Mouse (Mus musculus) lung, embryonic 16.5 days (tissue): ENCODE results near the gene Hdgfl2. TPM values are rescaled to one million over a fixed set of nuclear protein-coding genes. Genes with fewer than 3 reads are reported as not detected.

Experiments used
- ATAC-seq: fragments of 200-750 bp; cut with Nextera tagmentation; 2 replicates; pipeline ENCODE4 v1.8.0; 2017; ENCODE audit warnings: low read depth, mild to moderate bottlenecking, moderate library complexity
- H3K27ac ChIP-seq: fragments of 300-500 bp; sonication (generic); 2 replicates; pipeline ENCODE4 v1.5.1; 2014; ENCODE audit warnings: mild to moderate bottlenecking, control low read depth, low read length
- H3K27me3 ChIP-seq: fragments of 300-500 bp; sonication (generic); 2 replicates; pipeline ENCODE4 v1.6.1; 2014; ENCODE audit warnings: low read depth, low read length, mixed read lengths; ENCODE audit not compliant: control insufficient read depth, insufficient read depth
- H3K36me3 ChIP-seq: fragments of 300-500 bp; sonication (generic); 2 replicates; pipeline ENCODE4 v1.6.1; 2014; ENCODE audit warnings: low read length; ENCODE audit not compliant: control insufficient read depth, insufficient read depth
- H3K4me1 ChIP-seq: fragments of 300-500 bp; sonication (generic); replicated peaks from 2 replicates; pipeline ENCODE4 v1.6.1; 2014; ENCODE audit warnings: low read length, mixed read lengths; ENCODE audit not compliant: control insufficient read depth, insufficient read depth
- H3K4me2 ChIP-seq: fragments of 300-500 bp; sonication (generic); 2 replicates; pipeline ENCODE4 v1.6.1; 2014; ENCODE audit warnings: low read depth, low read length, control low read depth
- H3K4me3 ChIP-seq: fragments of 300-500 bp; sonication (generic); 2 replicates; pipeline ENCODE4 v1.5.1; 2014; ENCODE audit warnings: mild to moderate bottlenecking, low read length, control low read depth
- H3K9ac ChIP-seq: fragments of 300-500 bp; sonication (generic); 2 replicates; pipeline ENCODE4 v1.6.1; 2014; ENCODE audit warnings: low read length, control low read depth
- H3K9me3 ChIP-seq: fragments of 300-500 bp; sonication (generic); 2 replicates; pipeline ENCODE4 v1.6.1; 2016; ENCODE audit warnings: low read length; ENCODE audit not compliant: control insufficient read depth
- WGBS: fragments of 180-500 bp; shearing (Covaris S2); extraction: QIAGEN DNeasy Blood & Tissue Kit; methylation state at CpG from one replicate; pipeline ENCODE4 v1.1.7; 2014; 5-methylcytosine and 5-hydroxymethylcytosine counted together
- polyA plus RNA-seq: library from polyadenylated mRNA; unstranded; fragments of >200 nt; fragmentation: Nextera tagmentation; extraction: Ambion mirVana; gene quantifications from 2 replicates; pipeline ENCODE4 v1.2.1, GENCODE M21; 2015

Hdgfl2 gene
- 95.2 and 96.7 TPM in 2 replicates for polyA plus RNA-seq

GRCm38 (mm10) chr17:56078880-56079795 lies at the start of gene Hdgfl2:
Hdgfl2 (plus strand) TSS chr17:56079634.
- WGBS = under 1% methylated on average over 61 of the region's 61 CpGs
- H3K4me2 ChIP-seq = peak within 1 kb of the TSS; percentile 95
- no peaks in the 10 kb centered on the region for H3K27me3 ChIP-seq
- peaks cover 4% of the 10 kb centered on the region; the same call in 1 of the 2 replicates for H3K36me3 ChIP-seq
- H3K4me1 ChIP-seq = peaks cover 23% of the 10 kb centered on the region
- no peaks in the 10 kb centered on the region for H3K9me3 ChIP-seq
- peak within 1 kb of the TSS; percentile 92 for H3K4me3 ChIP-seq
- ATAC-seq = peak; percentile 93
- peak within 1 kb of the TSS; percentile 67 for H3K27ac ChIP-seq
- H3K9ac ChIP-seq = peak within 1 kb of the TSS; percentile 85

DNA sequence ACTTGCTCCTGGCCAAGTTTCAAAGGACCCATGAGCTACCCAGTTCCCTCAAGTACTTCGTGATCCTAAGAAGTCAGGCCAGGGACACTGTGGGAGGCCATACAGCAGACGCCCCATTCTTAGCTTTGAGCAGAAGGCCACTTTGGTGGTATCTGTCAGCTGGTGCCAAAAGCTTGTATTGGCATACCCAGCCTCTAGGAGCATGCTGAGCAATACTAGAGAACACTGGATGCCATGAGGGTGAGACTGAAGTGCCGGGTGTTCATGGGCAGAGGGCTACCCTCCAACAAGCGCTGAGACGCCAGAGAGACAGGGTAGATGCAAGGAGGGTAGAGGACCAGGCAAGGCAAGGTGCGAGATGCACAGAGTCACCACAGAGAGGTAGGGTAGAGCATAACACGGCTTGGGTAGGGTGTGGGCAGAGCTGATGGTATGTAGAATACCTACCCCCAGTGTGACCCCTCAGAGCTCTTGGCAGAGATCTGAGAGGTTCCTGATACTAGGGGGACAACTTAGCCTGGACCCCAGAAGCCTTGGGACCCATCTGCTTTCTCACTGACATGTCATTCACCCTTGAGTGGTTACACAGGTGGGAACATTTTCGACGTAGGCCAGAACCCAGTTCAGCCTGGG lies 49.1 kb upstream of the Hdgfl2 start:
- 82% methylated on average over 9 of the region's 9 CpGs for WGBS
- peaks cover 2% of the 10 kb centered on the region; the same call in 1 of the 2 replicates for H3K36me3 ChIP-seq

DNA sequence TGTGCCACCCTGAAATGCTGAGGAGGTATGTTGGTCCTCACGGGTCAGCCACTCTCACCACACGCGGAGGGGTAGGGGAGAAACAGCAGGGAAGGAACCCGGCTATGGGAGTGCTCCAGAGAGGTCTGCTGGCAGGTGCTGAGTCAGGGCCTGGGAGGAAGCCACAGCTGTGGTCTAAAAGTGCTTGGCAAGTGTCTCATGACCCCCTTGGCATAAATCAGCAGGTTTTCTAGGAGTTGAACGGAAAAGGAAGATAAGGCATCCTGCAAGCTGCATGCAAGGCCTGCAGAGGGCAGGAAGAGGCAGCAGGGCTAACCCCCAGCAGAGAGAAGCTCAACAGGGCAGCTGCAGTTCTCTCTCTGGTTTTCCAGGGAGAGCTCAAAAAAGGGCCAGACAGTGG lies 48.5 kb upstream of the Hdgfl2 start:
- no peak overlapping the region for H3K9ac ChIP-seq
- no peak overlapping the region for H3K4me3 ChIP-seq
- H3K27ac ChIP-seq = no peak overlapping the region
- peaks cover 2% of the 10 kb centered on the region; the same call in 1 of the 2 replicates for H3K36me3 ChIP-seq
- no peaks in the 10 kb centered on the region for H3K27me3 ChIP-seq
- WGBS = 37% methylated on average over 5 of the region's 5 CpGs
- no peaks in the 10 kb centered on the region for H3K9me3 ChIP-seq
- ATAC-seq = no peak
- no peak overlapping the region for H3K4me2 ChIP-seq
- H3K4me1 ChIP-seq = peaks cover 20% of the 10 kb centered on the region

More for the DNA sequence above, 49.1 kb upstream of the Hdgfl2 start:
- H3K27me3 ChIP-seq = no peaks in the 10 kb centered on the region
- no peak overlapping the region for H3K9ac ChIP-seq
- peaks cover 17% of the 10 kb centered on the region for H3K4me1 ChIP-seq
- no peaks in the 10 kb centered on the region for H3K9me3 ChIP-seq
- H3K4me3 ChIP-seq = no peak overlapping the region
- no peak overlapping the region for H3K4me2 ChIP-seq
- no peak for ATAC-seq
- H3K27ac ChIP-seq = no peak overlapping the region

DNA sequence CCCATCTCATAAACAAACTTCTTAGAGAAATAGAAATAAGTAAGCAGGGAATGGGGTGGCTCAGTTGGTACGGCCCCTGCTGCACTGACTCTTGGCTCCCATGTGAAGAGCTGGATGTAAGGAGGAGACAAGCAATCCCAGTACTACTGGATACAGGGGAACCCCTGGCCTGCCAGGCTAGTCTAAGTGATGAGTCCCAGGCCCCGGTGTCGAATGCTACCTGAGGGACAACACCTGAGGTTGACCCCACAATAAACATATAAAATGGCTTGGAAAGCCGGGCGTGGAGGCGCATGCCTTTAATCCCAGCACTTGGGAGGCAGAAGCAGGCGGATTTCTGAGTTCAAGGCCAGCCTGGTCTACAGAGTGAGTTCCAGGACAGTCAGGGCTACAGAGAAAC lies 48.0 kb upstream of the Hdgfl2 start:
- H3K9me3 ChIP-seq = no peaks in the 10 kb centered on the region
- ATAC-seq = no peak
- H3K9ac ChIP-seq = no peak overlapping the region
- H3K36me3 ChIP-seq = peaks cover 2% of the 10 kb centered on the region; the same call in 1 of the 2 replicates
- no peak overlapping the region for H3K27ac ChIP-seq
- no peak overlapping the region for H3K4me3 ChIP-seq
- 88% methylated on average over 7 of the region's 7 CpGs for WGBS
- no peaks in the 10 kb centered on the region for H3K27me3 ChIP-seq
- peaks cover 20% of the 10 kb centered on the region for H3K4me1 ChIP-seq
- no peak overlapping the region for H3K4me2 ChIP-seq

DNA sequence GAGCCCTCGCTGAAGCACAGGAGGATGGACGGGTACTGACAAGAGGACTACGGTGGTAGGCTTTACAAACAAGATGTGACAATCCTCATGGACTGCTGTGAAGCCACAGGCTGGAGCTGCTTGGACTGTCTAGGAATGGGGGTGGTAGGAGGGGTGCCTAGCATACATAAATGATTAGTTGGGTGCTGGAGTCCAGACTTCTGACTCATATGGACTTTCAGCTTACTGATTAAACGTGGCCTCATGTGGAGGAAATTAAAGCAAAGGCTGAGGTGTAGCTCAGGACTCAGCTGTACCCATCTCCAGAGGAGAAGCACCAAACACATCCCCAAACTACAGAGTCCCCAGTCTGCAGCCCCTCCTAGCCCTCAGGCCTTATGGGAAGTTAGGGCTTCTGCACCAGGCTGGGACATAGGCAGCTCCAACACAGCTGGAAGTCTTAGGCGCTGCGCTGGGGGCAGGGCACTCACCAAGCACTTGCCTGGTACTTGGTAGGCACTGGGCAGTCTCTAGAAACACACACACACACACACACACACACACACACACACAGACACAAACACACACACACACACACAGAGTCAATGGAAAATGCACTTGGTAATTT lies 47.2 kb upstream of the Hdgfl2 start:
- Histone ChIP-seq H3K9ac (no peak overlapping the region), H3K27ac (no peak overlapping the region), H3K4me3 (no peak overlapping the region), H3K27me3 (no peaks in the 10 kb centered on the region), H3K9me3 (no peaks in the 10 kb centered on the region), H3K4me2 (no peak overlapping the region), H3K36me3 (peaks cover 2% of the 10 kb centered on the region; the same call in 1 of the 2 replicates), H3K4me1 (peaks cover 23% of the 10 kb centered on the region)
- ATAC-seq = no peak
- WGBS = 72% methylated on average over 6 of the region's 6 CpGs

DNA sequence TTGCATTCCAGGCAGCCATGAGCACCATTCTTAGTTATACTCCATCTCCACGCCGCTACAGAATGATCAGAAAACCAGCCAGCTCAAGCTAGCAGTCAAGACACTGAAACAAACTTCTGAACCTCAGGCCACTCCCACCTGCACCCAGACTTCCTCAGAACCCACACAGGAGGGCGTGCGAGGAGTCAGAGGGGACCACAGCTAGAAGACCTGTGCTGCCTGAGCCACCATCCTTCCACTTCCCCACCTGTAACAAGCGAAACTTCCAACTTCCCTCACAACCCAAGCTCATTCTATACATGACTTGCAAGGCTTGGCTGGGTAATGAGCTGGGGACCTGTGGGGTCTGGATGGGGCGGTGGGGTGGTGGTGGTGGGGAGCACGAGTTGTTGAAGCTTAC lies 46.6 kb upstream of the Hdgfl2 start:
- Histone ChIP-seq H3K4me3 (no peak overlapping the region), H3K36me3 (peaks cover 2% of the 10 kb centered on the region; the same call in 1 of the 2 replicates), H3K4me1 (peaks cover 23% of the 10 kb centered on the region), H3K27me3 (no peaks in the 10 kb centered on the region), H3K9me3 (no peaks in the 10 kb centered on the region), H3K9ac (0 out of 2 replicates have a peak overlapping the region, but pooled peaks have one; percentile 6), H3K4me2 (no peak overlapping the region), H3K27ac (no peak overlapping the region)
- ATAC-seq = no peak
- 61% methylated on average over 7 of the region's 7 CpGs for WGBS

GRCm38 (mm10) chr17:56034040-56034725 lies 45.3 kb upstream of the Hdgfl2 start:
- H3K9ac ChIP-seq = no peak overlapping the region
- H3K9me3 ChIP-seq = no peaks in the 10 kb centered on the region
- 78% methylated on average over 7 of the region's 7 CpGs for WGBS
- H3K36me3 ChIP-seq = no peaks in the 10 kb centered on the region
- H3K4me1 ChIP-seq = peaks cover 23% of the 10 kb centered on the region
- H3K27ac ChIP-seq = no peak overlapping the region
- H3K27me3 ChIP-seq = no peaks in the 10 kb centered on the region
- H3K4me3 ChIP-seq = no peak overlapping the region
- no peak for ATAC-seq
- H3K4me2 ChIP-seq = no peak overlapping the region; the same call in 1 of the 2 replicates

DNA sequence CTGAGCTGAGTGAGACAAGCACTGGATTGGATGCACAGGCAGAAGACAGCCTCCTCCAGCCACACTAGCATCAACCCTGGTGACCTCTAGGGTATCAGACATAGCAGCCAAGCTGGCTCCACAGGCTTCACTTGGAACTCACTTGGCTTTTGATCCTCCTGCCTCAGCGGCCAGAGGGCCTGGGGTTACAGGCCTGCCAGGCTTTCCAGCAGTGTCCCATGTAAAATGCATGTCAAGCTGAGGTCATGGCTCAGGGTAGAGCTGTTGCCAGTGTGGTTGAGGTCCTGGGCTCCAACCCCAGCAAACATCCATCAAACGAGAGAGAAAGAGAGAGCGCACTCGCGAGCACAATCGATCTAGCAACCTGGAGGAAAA lies 44.7 kb upstream of the Hdgfl2 start:
- peaks cover 23% of the 10 kb centered on the region for H3K4me1 ChIP-seq
- H3K27me3 ChIP-seq = no peaks in the 10 kb centered on the region
- ATAC-seq = no peak
- no peak overlapping the region for H3K9ac ChIP-seq
- no peak overlapping the region for H3K27ac ChIP-seq
- H3K4me3 ChIP-seq = no peak overlapping the region
- no peak overlapping the region; the same call in 1 of the 2 replicates for H3K4me2 ChIP-seq
- WGBS = 74% methylated on average over 6 of the region's 6 CpGs
- no peaks in the 10 kb centered on the region for H3K9me3 ChIP-seq
- no peaks in the 10 kb centered on the region for H3K36me3 ChIP-seq
